Mouse (Mus musculus) heart, embryonic 14.5 days (tissue): ENCODE results near the gene Atp13a2. TPM values are rescaled to one million over a fixed set of nuclear protein-coding genes. Genes with fewer than 3 reads are reported as not detected.

Experiments used
- ATAC-seq: fragments of 200-750 bp; cut with Nextera tagmentation; 2 replicates; pipeline ENCODE4 v1.8.0; 2017; ENCODE audit warnings: low read depth, moderate TSS enrichment; ENCODE audit not compliant: insufficient number of reproducible peaks, insufficient read depth, low FRiP score
- H3K27ac ChIP-seq, 2 experiments: fragments of 200-500 bp in 1 of 2; fragments of 300-500 bp in 1 of 2; sonication (generic) in 1 of 2; replicated peaks in 1 of 2; 2 replicates each; pipeline ENCODE4 v1.5.1; 2012 to 2014; ENCODE audit warnings: low read depth in 2 of 2, low read length in 2 of 2, control low read depth in 1 of 2, mild to moderate bottlenecking in 1 of 2, mixed read lengths in 1 of 2; ENCODE audit not compliant: control insufficient read depth in 1 of 2, insufficient read depth in 1 of 2
- H3K27me3 ChIP-seq: fragments of 300-500 bp; sonication (generic); 2 replicates; pipeline ENCODE4 v1.6.1; 2014; ENCODE audit warnings: mild to moderate bottlenecking, low read length, control low read depth; ENCODE audit not compliant: control insufficient read depth, insufficient read depth
- H3K36me3 ChIP-seq: fragments of 300-500 bp; sonication (generic); 2 replicates; pipeline ENCODE4 v1.6.1; 2014; ENCODE audit warnings: mild to moderate bottlenecking, control low read depth, low read length, mixed read lengths; ENCODE audit not compliant: control insufficient read depth, insufficient read depth
- H3K4me1 ChIP-seq, 2 experiments: fragments of 200-500 bp in 1 of 2; fragments of 300-500 bp in 1 of 2; sonication (generic) in 1 of 2; 2 replicates each; pipeline ENCODE4 v1.6.1; 2012 to 2014; ENCODE audit warnings: low read length in 2 of 2, control low read depth in 1 of 2, mixed read lengths in 1 of 2; ENCODE audit not compliant: control insufficient read depth in 2 of 2, insufficient read depth in 2 of 2
- H3K4me2 ChIP-seq: fragments of 300-500 bp; sonication (generic); 2 replicates; pipeline ENCODE4 v1.6.1; 2014; ENCODE audit warnings: mild to moderate bottlenecking, low read length
- H3K4me3 ChIP-seq, 2 experiments: fragments of 200-500 bp in 1 of 2; fragments of 300-500 bp in 1 of 2; sonication (generic) in 1 of 2; 2 replicates each; pipeline ENCODE4 v1.5.1; 2012 to 2014; ENCODE audit warnings: low read length in 2 of 2, mild to moderate bottlenecking in 2 of 2, control low read depth in 1 of 2, low read depth in 1 of 2, moderate library complexity in 1 of 2; ENCODE audit not compliant: control insufficient read depth in 1 of 2, insufficient read depth in 1 of 2
- H3K9ac ChIP-seq: fragments of 300-500 bp; sonication (generic); 2 replicates; pipeline ENCODE4 v1.6.1; 2014; ENCODE audit warnings: mild to moderate bottlenecking, low read length
- H3K9me3 ChIP-seq: fragments of 300-500 bp; sonication (generic); 2 replicates; pipeline ENCODE4 v1.6.1; 2016; ENCODE audit warnings: low read length, control low read depth; ENCODE audit not compliant: control insufficient read depth
- WGBS: fragments of 180-500 bp; shearing (Covaris S2); extraction: QIAGEN DNeasy Blood & Tissue Kit; methylation state at CpG from one replicate; pipeline ENCODE4 v1.1.7; 2014; 5-methylcytosine and 5-hydroxymethylcytosine counted together
- polyA plus RNA-seq: library from polyadenylated mRNA; unstranded; fragments of >200 nt; fragmentation: Nextera tagmentation; extraction: Ambion mirVana; gene quantifications from 2 replicates; pipeline ENCODE4 v1.2.1, GENCODE M21; 2014

Gene Atp13a2
- polyA plus RNA-seq, 1 experiment from 2014 or later = 27.2 TPM

DNA sequence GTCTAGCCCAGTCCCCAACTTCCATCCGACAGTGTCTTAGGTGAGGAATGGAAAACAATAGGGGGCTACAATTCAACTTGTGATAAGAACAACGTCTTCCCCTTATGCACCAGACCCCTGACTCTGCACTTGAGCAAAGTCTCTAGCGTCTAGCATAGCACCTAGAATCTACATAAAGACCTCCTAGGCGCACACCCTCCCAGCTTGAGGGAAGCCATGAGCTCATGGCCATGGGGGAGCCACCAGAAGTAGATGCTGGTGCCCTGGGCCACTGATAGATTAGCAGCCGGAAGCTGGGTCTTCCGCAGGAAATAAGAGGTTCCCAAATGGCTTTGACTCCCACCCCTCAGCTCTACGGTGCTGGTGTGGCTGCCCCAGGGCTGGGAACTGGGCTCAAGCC, 803 bp downstream of the Atp13a2 start:
- WGBS = 14% methylated on average over 7 of the region's 7 CpGs
- Histone ChIP-seq H3K9ac (peak overlapping the region; percentile 92), H3K4me1 (peaks cover 18 to 20% of the 10 kb centered on the region in 2 experiments), H3K36me3 (peaks cover 8% of the 10 kb centered on the region), H3K4me3 (peak overlapping the region; percentile 63 to 80), H3K27me3 (no peaks in the 10 kb centered on the region), H3K27ac (no peak overlapping the region), H3K9me3 (no peaks in the 10 kb centered on the region), H3K4me2 (peak overlapping the region; percentile 80)
- ATAC-seq = no peak

DNA sequence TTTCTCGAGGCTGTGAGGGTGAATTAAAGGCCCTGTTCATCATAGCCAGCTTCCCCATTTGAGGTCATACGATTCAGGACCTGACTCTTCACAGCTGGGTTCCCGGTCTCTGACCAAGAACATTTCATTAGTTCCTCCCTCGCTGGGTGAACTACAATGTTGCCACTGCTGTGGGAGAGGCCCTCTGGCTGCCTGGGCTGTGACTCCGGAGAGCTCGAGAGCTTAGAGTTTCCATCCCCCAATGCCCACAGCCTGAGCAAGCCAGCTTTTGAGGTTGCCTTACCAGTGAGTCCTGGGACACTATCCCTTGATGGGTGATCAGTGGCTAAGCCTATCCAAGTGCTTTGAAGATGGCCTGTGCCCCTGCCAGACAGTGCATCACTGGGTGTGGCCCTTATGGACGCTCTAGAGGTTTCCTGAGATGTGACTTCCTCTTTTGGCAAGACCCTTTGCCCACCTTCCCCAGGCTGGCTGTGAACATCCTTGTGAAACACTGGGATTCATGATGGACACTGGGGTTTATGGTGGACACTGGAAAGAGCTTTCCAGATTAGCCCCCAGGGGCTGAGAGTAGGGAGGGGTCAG, 2.1 kb downstream of the Atp13a2 start:
- 63% methylated on average over 7 of the region's 7 CpGs for WGBS
- Histone ChIP-seq H3K9me3 (no peaks in the 10 kb centered on the region), H3K4me3 (no peak overlapping the region), H3K4me1 (peaks cover 10 to 13% of the 10 kb centered on the region in 2 experiments), H3K9ac (no peak overlapping the region), H3K27ac (no peak overlapping the region), H3K27me3 (no peaks in the 10 kb centered on the region), H3K4me2 (no peak overlapping the region), H3K36me3 (peaks cover 20% of the 10 kb centered on the region)
- ATAC-seq = no peak

DNA sequence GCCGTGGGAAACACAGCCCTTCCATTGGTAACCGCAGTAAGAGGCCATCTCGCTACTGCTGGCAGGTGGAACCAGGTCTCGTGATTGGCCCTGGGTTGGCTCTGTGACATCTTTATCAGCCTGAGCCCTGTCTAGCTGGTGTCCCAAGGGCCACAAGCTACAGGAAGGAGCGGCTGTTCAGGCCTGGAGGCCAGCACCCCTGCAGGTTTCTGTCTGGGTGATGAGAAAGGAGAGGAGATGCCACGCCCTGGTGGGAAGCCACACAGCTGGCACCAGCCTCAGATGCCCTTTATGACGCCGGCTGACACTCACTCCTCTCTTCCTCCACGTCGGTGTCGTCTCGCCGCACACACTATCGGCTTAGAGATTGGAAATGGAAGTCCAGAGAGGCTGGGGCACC, 2.8 kb downstream of the Atp13a2 start:
- no peak overlapping the region for H3K27ac ChIP-seq
- peaks cover 27% of the 10 kb centered on the region for H3K36me3 ChIP-seq
- no peak overlapping the region for H3K4me2 ChIP-seq
- WGBS = 84% methylated on average over 14 of the region's 14 CpGs
- ATAC-seq = no peak
- peaks cover 10% of the 10 kb centered on the region in 2 experiments for H3K4me1 ChIP-seq
- H3K27me3 ChIP-seq = no peaks in the 10 kb centered on the region
- no peak overlapping the region for H3K9ac ChIP-seq
- H3K4me3 ChIP-seq = no peak overlapping the region
- H3K9me3 ChIP-seq = no peaks in the 10 kb centered on the region

DNA sequence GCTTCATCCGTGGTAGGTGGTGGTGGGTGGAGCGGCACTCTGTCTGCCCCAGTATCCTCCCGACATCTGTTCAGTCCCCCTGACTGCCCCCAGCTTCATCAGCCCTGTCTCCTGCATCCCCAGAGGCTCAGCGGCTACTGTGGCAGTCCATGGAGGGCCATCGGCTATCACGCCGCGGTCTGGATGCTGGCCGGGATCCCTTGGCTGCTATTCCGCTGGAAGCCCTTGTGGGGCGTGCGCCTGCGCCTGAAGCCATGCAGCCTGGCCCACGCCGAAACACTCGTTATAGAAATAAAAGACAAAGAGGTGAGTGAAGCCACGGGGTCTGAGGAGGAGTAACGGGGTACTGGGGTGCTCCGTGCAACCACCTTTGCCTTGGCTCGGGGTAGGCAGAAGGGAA, 5.5 kb downstream of the Atp13a2 start:
- H3K4me2 ChIP-seq = no peak overlapping the region
- H3K36me3 ChIP-seq = peaks cover 55% of the 10 kb centered on the region
- H3K9ac ChIP-seq = no peak overlapping the region
- WGBS = 84% methylated on average over 20 of the region's 20 CpGs
- no peaks in the 10 kb centered on the region for H3K9me3 ChIP-seq
- no peak overlapping the region for H3K27ac ChIP-seq
- ATAC-seq = no peak
- no peaks in the 10 kb centered on the region for H3K27me3 ChIP-seq
- H3K4me1 ChIP-seq = peaks cover 6 to 8% of the 10 kb centered on the region in 2 experiments
- H3K4me3 ChIP-seq = no peak overlapping the region

DNA sequence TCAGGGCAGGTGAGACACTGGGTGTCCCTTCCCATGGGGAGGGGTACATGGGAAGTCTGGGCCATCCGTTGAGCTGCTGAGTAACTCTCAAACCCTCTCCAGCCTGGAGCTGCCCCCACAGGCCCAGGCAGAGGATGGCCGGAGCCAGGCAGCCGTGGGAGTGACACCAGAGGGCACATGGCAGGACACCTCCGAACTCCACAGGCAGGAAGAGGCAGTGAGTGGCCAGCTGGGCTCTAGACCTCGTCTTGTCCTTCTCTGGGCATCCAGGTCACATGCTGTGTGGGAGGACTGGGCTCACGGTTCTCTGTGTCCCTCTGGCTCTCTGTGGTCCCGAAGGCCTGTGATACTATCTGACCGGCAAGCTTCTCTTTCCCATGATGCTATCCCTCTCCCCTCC, 7.2 kb downstream of the Atp13a2 start:
- Histone ChIP-seq H3K27ac (no peak overlapping the region), H3K9ac (no peak overlapping the region), H3K36me3 (peaks cover 68% of the 10 kb centered on the region), H3K4me1 (peaks cover 0 to under 1% of the 10 kb centered on the region in 2 experiments; a peak in 2 of 4 replicates), H3K4me3 (no peak overlapping the region), H3K27me3 (no peaks in the 10 kb centered on the region), H3K4me2 (no peak overlapping the region), H3K9me3 (no peaks in the 10 kb centered on the region)
- WGBS = 84% methylated on average over 8 of the region's 8 CpGs
- no peak for ATAC-seq

DNA sequence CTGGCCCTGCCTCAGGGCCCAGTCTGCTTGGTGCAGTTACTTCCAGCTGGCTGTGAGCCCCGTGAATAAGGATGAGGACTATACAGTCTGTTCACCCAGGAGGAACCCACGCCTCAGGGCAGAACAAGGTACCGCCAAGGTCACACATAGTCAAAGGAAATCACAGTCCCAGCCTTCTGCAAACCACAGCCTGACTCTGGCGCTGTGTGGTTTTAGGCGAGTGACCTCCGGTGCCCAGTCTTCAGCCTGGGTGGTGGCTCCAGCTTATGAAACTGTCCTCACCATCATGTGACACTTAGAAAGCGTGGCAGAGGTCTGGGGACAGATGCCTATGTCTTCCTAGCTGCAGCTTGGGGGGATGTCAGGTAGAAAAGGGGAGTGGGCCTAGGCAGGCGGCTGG, 9.1 kb downstream of the Atp13a2 start:
- Histone ChIP-seq H3K4me1 (no peaks in the 10 kb centered on the region), H3K27me3 (no peaks in the 10 kb centered on the region), H3K9me3 (no peaks in the 10 kb centered on the region), H3K4me3 (no peak overlapping the region), H3K27ac (no peak overlapping the region), H3K4me2 (no peak overlapping the region), H3K36me3 (peaks cover 88% of the 10 kb centered on the region), H3K9ac (no peak overlapping the region)
- 92% methylated on average over 8 of the region's 8 CpGs for WGBS
- no peak for ATAC-seq

DNA sequence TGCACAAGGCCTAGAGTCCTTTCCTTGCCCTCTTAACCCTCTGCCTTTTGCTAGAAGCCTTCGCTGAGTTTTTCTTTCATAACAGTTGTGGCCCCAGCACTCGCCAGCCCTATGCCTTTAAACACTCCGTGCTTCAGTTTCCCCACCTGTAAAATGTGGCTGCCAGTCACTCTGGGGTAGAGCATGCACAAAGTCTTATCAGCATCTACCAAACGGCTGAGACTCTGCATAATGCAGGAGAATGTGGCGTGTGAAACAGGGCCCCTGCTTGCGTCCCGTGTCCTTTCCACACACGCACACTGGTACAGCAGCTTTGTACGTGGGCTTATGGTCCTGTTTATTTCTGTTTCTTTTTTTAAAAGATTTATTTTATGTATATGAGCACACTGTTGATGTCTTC, 10.1 kb downstream of the Atp13a2 start:
- Histone ChIP-seq H3K36me3 (peaks cover 97% of the 10 kb centered on the region), H3K4me1 (no peaks in the 10 kb centered on the region), H3K4me2 (no peak overlapping the region), H3K9me3 (no peaks in the 10 kb centered on the region), H3K9ac (no peak overlapping the region), H3K27ac (no peak overlapping the region), H3K4me3 (no peak overlapping the region), H3K27me3 (no peaks in the 10 kb centered on the region)
- WGBS = 92% methylated on average over 9 of the region's 9 CpGs
- ATAC-seq = no peak

DNA sequence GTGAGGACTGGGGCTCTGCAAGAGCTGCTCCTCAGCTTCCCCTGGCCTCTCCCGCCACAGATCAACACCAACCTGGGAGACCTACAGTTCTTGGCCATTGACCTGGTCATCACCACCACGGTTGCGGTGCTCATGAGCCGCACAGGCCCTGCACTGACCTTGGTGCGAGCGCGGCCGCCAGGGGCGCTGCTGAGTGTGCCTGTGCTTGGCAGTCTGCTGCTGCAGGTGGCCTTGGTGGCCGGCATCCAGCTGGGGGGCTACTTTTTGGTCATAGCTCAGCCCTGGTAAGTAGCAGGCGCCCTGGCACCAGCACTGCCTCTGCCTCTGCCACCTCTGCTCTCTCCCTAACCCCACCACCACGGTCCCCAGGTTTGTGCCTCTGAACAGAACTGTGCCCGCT, 19.3 kb downstream of the Atp13a2 start:
- Histone ChIP-seq H3K4me1 (peaks cover 0 to 6% of the 10 kb centered on the region in 2 experiments; a peak in 1 of 4 replicates), H3K27ac (no peak overlapping the region), H3K9ac (no peak overlapping the region), H3K4me3 (no peak overlapping the region), H3K9me3 (no peaks in the 10 kb centered on the region), H3K36me3 (peaks cover 62% of the 10 kb centered on the region), H3K27me3 (no peaks in the 10 kb centered on the region), H3K4me2 (no peak overlapping the region)
- WGBS = 85% methylated on average over 8 of the region's 13 CpGs
- no peak for ATAC-seq
